Mouse (Mus musculus): ENCODE results near the gene Paxbp1. TPM values are rescaled to one million over a fixed set of nuclear protein-coding genes. Genes with fewer than 3 reads are reported as not detected.

Paxbp1 gene
- total RNA-seq, 2 experiments from 2014 or later, result 31.9 to 36.7 TPM

DNA sequence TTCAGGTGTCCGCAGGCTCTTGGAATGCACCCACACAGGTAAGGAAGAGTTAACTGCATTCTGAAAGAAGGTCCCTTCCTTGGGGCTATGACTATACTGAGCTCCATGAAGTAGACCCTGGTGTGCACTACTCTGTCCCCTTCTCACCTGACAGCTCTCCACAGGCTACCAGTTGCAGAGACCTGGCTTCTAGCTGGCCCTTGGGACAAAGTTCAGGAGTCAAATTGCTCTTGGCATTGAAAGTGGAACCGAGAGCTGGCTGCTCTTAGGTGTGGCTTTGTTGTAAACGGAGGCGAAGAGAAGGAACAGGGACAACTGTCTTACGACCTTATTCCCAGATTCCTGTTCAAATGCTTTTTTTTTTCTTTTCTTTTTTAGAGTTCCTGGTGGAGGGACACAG lies 10.8 kb upstream of the Paxbp1 start:
- DNase-seq, result no peak

DNA sequence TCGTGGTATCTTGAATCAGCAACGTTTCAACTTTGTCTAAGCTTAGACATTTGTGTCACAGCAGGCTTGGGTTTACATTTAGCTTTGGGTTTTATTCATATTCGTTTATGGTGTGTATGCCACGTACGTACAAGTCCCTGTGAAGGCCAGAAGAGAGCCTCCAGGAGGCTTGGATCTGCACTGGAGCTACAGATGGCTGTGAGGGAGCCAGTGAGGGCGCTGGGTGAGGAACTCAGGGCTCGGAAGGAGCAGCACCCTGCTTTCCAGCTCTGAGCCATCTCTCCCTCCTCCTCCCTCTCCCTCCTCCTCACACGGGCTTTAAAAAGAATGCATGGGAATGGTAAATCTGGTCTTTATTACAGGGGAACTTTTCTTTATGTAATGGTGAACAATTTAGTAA lies 9.3 kb upstream of the Paxbp1 start:
- DNase-seq, result no peak

DNA sequence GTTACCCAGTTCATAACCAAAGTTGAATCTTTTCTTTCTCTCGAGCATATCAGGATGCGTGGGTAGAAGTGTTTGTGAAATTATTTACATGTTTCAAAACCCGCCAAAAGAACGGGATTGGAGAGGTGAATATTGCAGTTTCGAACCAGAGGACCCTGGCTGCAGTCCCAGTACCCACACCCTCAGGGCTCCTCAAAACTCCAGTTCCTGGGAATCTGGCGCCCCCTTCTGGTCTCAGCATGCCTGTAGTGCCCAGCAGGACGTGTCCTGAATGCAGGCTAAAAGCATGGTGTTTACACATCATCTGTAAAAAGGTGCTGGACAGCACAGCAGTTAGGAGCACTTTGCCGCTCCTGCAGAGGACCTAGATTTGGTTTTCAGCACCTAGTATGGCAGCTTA lies 1.2 kb upstream of the Paxbp1 start:
- peak; percentile 67 for DNase-seq

DNA sequence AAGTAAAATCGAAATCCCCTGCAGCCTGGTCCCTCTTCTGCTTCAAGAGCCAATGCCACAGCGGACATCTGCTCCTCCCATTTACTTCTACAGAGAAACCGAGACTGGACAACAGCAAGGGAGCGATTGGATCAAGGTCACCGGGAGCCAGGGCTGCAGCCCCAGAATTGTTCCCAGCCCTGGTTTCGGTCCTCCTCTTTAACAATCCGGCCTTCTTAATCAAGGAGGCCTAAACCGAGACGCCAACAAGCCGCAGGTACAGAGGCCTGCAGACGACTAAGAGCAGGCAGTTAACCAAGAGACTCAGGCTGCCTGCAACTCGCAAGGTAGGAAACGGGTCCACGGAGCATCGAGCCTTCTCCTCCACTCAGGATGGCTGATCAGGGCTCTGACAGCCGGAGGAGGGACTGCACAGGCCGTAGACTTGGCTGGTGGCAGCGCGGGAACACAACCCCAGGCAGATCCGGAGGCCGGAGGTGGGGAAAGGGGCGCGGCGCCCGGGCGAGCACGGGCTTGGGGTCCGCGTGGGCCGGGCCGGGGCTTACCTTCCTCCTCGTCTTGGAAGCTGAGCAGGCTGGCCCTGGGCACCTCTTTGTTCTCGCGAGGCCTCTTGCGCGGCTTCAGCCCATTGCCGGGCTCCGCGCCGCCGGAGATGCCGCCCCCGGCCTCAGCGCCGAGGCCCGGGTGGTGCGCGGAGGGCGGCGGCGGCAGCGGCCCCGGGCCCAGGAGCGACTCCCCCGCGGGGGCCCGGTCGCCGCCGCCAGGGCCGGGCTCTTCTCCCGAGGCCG lies 688 bp downstream of the Paxbp1 start:
- DNase-seq, result peak; percentile 74

DNA sequence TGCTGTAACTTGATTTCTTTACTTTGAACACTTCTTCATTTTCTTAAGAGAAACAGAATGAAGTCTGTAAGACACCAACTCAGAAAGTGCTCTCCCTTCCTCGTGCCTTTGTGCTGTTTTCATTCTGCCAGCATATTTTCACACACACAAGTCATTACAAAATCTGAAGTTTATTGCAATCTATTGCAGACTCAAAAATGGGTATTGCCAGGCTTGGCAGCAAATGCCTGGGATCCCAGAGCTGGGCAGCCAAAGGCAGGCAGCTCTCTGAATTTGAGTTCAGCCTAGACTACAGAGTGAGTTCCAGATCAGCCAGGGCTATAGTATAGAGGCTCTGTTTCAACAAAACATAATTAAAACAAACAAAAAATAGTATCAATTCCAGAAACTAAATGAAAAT lies 1.7 kb downstream of the Paxbp1 start:
- DNase-seq, result no peak

DNA sequence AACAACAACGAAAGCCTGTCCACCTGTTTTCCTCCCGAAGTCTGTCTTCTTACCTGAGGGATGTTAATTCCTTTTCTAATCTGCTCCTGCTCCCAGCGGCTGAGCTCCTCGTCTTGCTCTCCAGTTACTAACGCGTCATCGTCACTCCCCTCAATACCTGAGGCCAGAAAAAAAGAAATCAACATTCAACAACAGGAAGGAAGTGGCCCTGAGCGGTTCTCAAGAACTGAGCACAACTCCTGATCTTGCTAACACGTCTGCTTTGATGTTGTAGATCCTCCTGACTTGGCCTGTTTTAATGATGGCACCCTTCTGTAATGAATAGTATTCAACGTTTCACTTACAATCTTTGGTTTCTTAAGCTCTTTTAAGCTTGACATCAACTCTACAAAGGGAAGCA lies 8.5 kb downstream of the Paxbp1 start:
- DNase-seq, result no peak

DNA sequence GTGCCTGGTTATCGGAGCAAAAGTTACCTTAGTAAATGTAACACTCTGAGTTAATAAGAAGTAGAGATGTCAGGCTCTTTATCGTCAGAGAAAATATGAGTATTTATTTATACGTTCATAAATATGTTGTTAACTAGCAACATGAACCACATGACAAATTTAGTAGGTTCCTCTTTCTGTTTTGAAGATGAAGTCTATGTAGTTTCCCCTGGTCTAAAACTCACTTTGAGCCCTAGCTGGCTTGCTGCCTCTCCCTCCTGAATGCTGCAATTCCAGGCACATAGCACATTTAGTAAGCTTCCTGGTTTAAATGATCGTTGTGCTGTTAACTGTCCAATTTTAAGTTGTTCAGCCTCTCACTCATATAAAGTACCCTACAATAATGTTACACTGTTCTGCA lies 13.6 kb downstream of the Paxbp1 start:
- no peak for DNase-seq

DNA sequence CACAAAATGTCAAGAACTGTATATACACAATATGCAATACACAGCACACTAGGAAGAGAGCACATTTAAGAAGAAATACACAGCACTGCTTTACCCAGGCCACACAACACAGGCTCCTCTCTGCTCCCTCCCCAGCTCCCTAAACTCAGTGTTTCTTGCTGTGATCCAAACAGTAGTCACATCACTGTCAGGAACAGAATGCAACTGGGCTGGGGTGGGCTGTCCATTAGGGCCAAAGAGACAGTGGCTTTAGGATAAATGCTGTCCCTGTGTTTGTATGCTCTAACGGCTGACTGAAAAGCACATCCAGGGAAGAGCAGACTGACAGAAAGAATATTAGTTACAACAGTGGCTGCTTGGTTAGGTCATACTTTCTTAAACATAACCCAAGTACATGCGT lies 14.4 kb downstream of the Paxbp1 start:
- DNase-seq, result no peak

DNA sequence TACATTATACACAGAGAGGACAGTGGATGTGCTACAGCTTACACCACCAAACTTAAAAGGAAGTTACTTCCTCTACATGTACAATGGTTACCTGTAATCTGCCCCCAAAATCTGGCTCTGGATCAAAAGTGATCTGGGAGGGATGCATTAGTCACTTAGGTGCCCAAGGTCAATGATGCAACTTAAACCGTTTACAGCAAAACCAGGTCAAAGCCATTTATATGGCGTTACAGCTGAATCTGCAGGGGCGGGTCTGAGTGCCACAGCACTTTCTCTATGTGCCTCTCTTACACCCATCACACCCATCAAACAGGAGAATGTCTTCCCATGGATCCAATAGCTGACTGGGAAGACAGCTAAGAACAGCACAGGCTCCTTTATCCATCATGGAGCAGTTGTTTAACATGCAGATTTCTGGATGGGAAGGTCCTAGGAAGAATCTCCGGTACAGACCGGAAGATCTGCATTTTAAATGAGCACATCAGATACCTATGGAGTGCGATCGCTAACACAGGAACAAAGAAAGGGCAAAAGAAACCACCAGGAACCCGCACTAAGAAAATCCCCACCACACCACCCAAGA lies 15.1 kb downstream of the Paxbp1 start:
- no peak for DNase-seq

DNA sequence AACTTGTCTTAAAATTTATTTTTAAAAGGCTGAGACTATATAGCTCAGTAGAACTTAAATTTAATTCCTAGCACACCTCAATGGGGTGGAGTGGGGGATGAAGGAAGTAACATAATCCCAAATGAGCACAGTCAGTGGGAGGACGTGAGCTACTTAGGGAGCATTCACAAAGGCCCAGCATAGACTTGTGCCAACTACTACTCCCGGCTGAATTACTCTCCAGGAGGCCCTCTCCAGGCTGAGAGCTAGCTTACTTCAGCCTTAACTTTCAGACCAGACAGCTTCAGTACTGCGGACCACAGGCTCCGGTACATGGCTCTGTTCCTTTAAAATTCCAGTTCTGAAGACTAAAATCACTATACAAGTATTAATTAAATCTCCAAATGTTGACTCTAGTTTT lies 18.1 kb downstream of the Paxbp1 start:
- DNase-seq, result no peak

DNA sequence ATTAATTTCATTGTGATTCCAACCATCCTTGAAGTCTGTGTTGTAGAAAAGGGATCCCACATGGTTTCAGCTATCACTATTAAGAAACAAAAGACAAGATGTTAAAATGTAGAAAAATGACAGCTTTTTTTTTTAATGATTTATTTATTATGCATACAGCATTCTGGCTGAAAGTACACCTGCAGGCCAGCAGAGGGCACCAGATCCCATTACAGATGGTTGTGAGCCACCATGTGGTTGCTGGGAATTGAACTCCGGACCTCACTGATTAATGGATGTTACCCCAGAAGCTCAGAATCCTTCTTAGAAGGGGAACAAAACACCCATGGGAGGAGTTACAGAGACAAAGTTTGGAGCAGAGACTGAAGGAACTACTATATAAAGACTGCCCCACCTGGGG lies 21.0 kb downstream of the Paxbp1 start:
- peak; percentile 26 for DNase-seq

DNA sequence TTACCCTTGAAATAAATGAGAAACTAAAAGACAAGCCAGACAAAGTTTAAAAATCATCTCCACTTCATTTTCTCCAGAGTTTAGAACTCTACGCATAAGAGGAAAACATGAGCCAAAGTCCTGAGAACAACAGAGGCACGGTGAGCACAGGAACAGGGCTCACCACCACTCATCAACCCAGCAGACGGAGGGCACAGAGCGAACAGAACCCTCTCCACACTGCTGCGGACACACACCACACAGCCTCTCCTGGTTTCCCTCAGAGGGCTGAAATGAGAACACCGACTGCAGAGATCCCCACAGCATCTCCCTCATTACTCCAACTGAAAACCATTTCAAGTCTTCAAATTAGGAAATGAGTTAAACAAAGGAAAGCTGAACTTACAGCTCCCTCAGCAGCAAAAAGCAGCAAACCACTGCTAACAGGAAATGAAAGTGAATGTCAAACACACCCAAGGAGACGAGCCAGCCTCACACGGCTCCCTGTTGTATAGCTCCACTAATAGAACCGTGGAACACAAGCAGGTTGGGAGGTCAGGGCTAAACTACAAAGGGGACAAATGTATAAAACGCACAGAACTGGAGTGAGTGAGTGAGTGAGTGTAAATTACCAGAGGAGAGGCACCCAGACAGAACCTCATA lies 23.4 kb downstream of the Paxbp1 start:
- DNase-seq, result no peak

DNA sequence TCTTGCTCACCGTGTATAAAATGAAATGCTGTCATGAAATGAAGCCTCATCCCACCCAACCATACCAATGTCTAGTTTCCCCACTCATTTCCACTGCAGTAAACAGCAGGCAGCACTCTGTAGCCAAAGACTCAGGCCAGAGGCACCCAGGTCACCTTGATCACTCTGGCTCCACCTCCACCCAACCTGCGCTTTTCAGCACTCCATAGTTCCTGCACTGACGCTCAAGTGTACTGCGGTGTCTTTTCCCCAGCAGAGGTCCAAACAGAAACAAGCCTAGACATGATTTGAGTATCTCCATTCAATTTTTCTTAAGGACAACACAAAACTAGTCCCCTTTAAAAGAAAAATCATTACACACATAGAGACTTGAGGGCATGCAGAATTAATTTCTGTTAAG lies 24.9 kb downstream of the Paxbp1 start:
- DNase-seq, result no peak

DNA sequence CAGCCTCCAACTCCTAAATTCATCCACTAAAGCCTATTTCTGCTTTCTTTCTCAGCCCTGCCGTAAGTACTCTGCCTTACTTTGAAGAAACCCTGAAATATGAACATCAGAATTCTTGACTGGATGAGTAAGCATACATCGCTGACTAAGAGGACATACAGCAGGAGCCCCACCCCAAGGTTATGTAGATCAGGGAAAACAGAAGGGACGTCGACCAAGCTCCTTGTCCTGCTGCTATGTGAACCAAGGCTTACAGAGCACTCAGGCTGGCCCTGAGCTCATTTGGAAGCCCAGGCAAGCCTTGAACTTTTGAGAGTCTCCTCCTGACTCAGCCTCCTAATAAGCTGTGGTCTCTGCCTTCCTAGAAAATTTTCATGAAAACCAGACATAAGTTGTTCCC lies 28.6 kb downstream of the Paxbp1 start:
- DNase-seq, result no peak

DNA sequence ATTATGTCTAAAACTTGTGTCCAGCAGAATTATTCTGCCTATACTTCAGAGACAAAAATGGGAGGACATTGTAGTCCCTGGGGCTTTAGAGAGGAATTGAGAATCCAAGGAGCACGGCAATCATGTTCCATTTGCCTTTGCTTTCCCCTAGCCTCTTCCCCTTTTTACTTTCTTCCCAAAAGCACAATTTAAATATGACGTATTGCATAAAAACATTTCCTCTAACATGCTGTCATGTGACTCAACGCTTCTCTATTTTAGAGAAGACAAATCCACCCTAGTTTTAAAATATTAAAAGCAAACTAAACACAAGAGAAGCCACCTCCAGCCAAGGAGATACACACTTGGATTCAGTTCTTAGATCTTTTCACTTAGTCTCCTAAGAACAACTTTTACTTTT lies 32.5 kb downstream of the Paxbp1 start:
- no peak for DNase-seq

DNA sequence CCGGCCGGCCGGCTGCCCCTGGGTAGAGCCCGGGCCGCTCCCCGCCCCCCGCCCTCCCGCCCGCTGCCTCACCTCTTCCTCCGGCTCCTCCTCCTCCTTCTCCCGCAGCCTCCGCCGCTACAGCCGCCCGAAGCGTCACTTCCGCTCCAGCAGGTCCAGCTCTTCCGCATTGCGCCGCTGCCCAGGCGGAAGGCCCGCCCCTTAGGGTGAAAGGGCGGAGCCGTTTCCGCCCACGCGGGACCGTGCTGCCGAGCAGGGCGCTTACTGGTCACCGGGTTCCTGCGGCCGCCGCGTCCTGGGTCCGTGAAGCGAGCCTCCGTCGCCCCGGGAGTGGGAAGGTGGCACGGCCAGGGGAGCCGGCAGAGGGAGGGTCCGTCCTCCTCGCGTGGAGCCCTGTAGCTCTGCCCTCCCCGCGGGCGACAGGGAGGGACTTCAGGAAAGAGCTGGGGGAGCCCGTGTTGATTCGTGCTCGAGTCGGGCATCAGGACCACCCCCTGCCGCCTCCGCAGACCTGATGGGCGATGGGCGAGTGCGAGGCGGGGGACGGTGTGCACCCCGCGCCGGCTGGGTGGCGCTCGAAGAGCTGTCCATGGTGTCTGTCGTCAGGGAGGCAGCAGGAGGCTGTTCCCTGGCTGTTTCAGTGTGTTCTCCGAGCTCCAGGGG lies 33.2 kb downstream of the Paxbp1 start, which contains the start of gene Synj1:
Gene Synj1 (minus strand): TSS at position 288 of the 663 bp plus-strand sequence.
- peak; percentile 91 for DNase-seq

DNA sequence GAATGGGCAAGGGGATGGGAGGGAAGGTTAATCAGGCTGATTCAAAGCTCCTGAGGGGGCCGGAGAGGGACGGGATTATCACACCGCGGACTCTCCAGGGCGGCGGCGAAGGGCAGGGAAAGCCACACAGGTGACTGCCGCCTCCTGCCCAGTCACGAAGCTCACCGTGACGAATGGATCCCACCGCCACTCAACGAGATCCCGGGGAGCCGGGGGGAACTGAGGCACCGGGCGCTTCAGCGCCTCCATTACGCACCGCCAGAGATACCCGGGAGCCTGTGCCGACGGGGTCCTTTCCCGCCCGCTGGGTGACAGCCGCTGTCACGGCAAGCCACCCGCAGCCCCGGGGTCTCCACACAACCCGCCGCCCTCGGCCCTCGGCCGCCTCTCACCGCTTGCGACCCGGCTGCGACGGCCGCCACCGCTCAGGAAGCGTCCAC lies 33.7 kb downstream of the Paxbp1 start:
- DNase-seq, result no peak

DNA sequence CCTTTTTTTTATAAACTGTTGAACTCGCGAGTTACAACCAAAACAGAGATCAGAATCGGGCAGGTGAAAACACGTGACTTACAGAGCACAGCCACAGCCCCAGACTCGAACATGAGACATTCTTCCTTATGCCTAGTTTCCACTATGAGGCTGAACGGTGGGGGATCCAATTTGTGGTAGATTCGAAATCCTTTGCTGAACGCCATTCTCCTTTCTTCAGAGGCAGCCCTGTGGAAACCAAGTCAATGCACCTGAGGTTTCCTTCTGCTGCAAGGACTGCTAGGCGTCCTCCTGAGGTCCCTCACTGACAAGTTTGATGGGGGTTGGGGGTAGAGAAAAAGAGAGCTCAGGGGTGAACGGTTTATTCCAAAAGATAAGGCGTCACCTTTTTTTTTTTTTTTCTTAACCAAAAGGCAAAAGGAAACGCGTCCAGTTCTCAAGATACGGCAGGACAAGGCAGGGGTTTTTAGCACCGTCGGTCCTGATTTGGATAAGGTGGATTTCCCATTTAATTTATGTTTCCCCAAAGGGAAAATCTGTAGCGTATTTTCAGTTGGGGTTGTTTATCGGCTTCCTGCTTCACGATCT lies 34.3 kb downstream of the Paxbp1 start:
- no peak for DNase-seq

DNA sequence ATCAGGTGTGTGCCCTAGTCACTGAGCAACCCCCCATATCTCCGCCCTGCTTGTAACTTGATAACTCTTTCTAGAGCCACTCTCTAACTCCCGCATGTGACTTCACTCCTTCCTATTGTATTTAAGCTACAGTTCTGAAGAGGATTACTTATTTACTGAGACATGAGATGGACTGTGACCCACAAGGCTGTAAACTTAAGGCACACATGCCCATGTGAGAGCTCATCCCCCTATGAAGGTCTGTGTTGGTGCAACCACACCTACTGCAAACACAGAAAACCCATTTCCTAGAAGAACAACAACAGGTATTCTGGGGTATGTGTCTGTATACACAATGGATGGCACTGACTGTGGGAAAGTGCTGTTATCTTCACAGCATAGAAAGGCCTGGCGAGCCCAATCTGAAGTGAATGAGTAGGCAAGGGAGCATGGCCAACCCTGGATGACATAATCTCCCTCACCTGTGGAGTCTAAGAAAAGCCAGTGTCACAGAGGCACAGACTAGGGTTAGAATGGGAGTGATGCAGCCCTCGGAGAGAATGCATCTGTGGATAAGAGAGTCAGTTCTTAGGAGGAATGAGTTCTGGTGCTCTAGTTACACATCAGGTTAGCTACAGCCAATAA lies 39.3 kb downstream of the Paxbp1 start:
- DNase-seq, result no peak

DNA sequence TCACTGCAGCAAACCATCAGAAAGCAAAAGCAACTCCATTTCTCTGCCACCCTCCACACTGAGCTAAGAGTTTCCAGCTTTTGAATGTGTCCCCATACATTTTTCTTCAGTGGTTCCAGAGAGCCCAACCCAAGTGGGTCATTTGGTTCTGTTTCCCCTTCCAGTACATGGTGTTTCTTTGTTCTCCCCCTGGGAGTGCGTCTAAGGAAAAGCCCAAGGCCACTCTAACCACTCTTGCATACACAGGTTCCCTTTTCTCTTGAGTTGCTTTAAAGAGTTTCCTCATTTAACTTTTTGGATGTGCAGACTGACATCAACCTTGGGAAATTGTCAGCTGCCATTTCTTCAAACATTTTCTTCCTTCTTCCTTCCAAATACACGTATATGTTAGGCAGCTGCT lies 43.2 kb downstream of the Paxbp1 start:
- no peak for DNase-seq

DNA sequence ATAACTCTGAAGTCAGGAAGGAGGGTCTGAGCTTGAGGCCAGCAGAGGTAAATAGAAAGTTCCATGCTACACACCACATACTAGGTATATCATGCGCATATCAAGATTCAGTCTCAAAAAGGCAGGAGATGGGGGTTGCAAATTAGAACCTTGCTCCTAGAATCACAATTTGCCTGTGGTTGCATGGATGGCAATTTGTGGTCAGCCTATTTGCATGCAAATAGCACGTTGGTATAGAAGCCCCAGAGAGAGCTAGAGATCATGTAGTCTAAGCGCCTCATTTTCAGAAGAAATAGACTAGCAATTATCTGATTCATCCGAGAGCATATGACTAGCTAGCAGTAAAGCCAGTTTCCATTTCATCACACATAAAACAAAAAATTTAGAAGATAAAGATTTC lies 44.5 kb downstream of the Paxbp1 start:
- DNase-seq, result no peak

DNA sequence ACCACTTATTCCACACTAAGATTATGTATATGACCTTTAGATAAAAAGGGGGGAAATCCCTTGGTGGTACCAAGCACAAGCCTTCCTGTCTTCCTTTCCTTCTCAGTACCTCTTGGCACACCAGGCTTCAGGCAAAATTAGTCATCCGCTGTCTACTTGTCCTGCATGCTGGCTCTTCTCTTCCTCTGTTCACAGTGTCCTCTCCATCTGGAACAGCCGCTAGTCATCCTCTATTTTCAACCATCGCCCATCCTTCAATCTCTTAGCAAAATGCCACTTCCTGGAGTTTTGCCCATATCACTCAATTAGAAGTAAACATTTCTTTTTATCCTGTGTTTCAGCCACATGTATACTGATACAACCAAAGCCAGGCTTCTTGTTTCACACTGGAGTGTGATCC lies 46.5 kb downstream of the Paxbp1 start:
- no peak for DNase-seq

All from heart, postnatal 4 days (tissue).